Mouse (Mus musculus) left cerebral cortex, adult 18-20 months (tissue): ENCODE measurements around the gene Ppp1r9a. TPM values are rescaled to one million over a fixed set of nuclear protein-coding genes. Genes with fewer than 3 reads are reported as not detected.

ENCODE experiments used
- DNase-seq, 2 experiments: peaks; one replicate each; pipeline ENCODE4 v3.0.0; 2021 to 2022; ENCODE audit warnings: low spot score in 2 of 2, mixed read lengths in 1 of 2
- total RNA-seq, 2 experiments: library from RNA; stranded (reverse); gene quantifications; 2 replicates each; pipeline ENCODE4 v1.2.3; 2021

Ppp1r9a gene
- total RNA-seq, 2 experiments from 2014 or later: 188 to 197 TPM

DNA sequence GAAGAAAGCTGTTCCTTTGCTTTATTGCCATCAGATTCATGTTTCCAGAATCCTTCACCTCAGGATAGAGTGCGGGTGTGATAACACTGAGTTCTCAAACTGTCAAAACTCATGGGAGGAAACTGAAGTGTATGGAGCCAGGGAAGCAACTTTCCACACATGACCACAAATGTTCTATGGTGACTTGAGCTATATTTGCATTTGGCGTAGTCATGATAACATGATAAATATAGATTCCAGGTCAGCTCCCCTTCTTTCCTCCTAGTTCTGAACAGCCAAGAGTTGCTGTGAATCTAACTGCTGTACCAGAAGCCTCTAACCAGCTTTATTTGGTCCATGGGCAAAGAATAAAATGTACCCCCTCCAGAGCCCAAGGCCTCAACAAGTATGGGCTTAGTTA, 249.5 kb downstream of the Ppp1r9a start:
- no peak for DNase-seq

- no peak for DNase-seq
These were observed 252.1 kb downstream of the Ppp1r9a start for GRCm38 (mm10) chr6:5154786-5155185.

GRCm38 (mm10) chr6:5155313-5155927, 252.7 kb downstream of the Ppp1r9a start:
- DNase-seq: no peak

DNA sequence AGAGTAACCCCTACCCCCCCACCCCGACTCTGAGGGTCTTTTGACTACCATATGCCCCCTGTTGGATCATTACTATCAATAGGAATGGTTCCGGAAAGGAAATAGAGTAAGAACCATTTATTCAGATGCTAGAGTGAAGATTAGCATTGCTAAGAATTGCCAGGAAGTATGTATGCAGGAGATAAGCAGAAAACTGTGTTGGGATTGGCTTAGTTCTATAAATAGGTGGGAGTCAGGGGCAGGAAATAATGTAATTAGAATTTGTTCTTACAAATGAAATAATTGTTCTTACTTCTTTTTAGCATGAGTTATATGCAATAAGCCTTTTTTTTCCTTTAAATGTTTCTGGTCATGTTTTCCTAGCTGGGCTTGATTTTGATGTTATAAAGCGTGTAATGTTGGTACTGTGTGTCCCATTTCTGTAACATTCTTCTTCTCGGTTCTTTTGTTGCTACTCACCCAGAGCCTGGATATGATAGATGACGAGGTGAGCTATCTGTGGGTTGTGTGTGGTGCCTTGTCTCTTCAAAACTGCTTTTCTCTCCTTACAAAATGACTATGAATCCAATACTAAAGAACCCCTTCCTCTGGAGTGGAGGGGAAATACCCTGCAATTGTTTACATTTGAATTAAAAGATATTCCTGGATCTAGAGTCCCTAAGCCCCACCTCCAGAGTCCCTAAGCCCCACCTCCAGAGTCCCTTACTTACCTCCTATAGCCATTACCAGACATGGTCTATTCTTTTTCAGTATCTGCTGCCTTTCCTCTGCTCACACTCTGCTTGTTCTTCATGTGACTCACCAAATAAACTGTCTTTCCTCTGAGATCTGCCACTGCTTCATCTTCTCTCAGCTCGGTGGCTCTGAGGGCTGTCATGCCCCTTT, 254.1 kb downstream of the Ppp1r9a start:
- no peak for DNase-seq

GRCm38 (mm10) chr6:5159385-5159791, 256.7 kb downstream of the Ppp1r9a start:
- no peak for DNase-seq

DNA sequence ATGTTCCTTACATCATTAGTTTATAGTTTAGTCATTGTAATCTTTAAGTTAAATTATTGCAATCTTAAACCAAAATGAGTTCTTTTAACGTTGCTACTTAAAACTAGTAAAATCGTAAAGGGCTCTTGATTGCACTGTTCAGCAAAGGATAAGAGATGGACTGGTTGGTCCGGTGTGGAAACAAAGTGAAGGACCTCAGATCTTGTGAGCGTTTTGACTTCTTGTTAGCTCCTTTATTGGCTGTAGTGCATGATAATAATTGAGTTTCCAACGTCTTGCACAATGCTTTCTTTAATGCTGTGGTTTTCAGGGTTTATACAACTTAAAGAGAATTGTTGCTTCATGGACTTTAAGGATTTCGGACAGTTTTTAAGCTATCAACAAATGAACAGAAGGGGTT, 259.3 kb downstream of the Ppp1r9a start:
- no peak for DNase-seq

DNA sequence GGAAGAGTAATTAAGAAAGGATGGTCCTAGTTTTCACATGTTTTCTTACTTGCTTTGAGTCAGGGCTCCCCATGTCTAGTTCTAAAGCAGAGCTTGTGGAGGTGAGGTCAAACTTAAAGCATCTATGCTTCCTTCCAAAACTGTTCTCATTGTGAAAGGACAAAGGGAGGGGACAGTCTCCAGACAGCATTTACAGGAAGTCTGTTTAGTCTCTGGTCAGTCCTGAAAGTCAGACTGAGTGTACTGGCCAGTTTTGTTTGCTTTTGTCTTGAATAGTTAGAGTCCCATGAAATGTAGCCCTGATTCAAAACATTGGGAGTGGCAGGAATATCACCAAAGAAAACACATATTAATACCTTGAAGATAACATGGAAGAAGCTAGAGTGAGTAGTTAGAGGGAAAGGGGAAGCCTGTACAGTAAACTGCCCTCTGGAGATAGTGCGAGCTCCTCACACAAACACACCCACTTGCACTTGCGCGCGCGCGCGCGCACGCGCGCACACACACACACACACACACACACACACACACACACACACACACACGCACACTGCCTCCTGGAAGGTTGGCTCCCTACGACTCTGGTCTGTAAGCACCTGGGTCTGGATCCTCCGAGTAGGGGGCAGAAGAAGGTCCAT, 260.9 kb downstream of the Ppp1r9a start:
- DNase-seq: no peak

DNA sequence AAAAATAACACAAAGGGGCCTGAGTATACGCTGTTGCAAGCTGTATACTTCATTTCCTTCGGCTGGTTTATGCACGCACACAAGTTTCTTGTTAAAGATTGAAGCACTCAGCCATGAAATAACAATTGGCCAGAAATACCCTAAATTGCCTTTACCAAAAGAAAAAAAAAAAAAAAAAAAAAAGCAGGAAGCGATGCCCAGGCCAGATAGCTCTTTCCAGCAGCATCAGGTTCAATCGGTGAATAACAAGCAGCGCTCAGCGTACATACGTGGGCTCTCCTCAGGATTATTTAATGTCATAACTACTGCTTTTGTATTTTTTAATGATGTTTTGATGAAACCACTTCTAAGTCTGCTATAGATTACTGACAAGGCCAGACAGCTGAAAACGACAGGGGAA, 262.1 kb downstream of the Ppp1r9a start:
- no peak for DNase-seq

GRCm38 (mm10) chr6:5167051-5167677, 264.4 kb downstream of the Ppp1r9a start:
- DNase-seq: no peak

DNA sequence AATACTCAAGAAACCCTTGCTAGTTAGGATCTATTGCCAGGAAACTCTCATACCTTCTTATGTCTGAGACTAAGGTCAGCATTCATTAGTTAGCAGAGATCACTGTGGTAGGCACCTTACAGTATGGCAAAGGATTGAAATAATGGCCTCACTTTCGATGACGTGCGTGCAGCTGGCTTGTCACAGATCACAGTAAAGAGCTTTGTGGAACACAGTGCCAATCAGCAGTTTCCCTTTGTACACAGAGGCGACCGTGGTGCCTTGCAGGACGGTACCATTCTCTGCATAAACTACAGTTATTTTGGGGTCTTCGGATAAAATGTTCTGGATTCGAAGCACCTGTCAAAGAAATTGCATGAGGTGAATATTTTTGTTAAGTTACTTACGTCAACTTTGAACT, 265.4 kb downstream of the Ppp1r9a start:
- DNase-seq: no peak

GRCm38 (mm10) chr6:5171418-5171817, 268.7 kb downstream of the Ppp1r9a start:
- DNase-seq: no peak

- no peak for DNase-seq
These were observed 269.9 kb downstream of the Ppp1r9a start for GRCm38 (mm10) chr6:5172571-5172970.

DNA sequence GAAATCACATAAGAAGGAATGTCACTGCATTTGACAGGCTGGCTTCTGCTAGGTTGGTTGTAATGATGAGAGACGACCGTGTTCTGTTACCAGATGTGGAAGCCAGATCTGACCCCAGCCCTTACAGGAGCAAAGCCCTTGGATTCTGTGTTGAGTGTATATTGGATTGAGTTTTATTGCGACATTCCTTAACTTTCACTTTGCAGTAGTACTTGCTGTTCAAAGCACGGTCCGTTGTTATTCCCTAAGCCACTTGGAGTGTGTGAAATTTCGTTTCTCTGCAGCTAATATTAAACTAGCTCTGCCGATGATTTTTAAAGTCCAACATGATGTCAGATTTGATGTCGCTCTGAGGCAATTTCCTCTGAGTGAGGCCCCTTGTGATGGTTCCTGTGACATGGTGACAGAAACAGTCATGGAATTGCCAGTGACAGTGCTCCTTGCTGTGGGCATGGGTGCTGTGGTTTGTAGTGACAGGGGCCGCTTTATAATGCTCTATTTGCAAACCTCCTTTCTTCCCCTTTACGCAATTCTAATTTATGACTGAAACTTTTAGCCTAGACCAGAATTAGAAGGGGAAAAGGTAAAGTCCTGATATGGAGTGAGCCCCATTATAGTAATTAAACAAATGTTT, 271.6 kb downstream of the Ppp1r9a start:
- no peak for DNase-seq

GRCm38 (mm10) chr6:5177967-5178891, 275.5 kb downstream of the Ppp1r9a start:
- DNase-seq: no peak

DNA sequence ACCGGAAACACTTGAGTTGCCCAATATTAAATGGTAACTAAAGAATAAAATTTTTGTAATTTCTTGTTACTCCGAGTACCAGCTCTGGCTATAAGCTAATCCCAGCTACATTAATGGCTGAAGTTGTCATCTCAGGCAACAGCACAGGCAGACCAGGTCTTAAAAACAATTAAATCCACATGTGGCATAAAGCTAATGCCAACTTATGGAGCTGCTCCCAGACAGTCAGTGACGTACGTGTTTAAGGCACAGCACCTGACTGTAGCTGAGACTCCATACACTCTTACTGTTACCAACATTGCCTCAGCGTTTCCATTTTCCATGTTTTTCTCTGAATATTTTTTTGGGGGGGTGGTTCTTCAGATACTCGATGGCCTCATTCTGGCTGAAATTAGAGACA, 276.5 kb downstream of the Ppp1r9a start:
- no peak for DNase-seq

DNA sequence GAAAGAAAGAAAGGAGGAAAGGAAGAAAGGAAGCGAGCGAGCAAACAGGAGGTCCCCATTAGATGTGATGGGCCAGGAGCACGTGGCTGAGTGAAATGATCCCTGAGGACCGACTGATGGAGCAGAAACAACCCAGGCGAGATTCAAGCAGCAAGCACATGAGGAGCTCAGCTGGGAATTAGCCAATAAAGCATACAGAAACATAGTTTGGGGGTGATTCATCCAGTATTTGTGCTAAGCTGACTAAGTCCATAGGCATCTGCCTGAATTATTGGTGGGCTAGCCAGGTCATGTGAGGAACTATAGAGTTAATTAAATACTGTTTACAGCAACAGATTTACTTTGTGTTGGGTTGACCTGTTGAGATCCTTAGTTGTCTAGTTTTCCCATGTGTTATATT, 277.9 kb downstream of the Ppp1r9a start:
- DNase-seq: no peak

- DNase-seq: no peak
These were observed 283.7 kb downstream of the Ppp1r9a start for GRCm38 (mm10) chr6:5186229-5186950.

GRCm38 (mm10) chr6:5187586-5187985, 284.9 kb downstream of the Ppp1r9a start:
- no peak for DNase-seq

- no peak for DNase-seq
These were observed 285.3 kb downstream of the Ppp1r9a start for GRCm38 (mm10) chr6:5188036-5188435.
